Mouse (Mus musculus): ENCODE data around the gene BC028528. TPM values are rescaled to one million over a fixed set of nuclear protein-coding genes. Genes with fewer than 3 reads are reported as not detected.

Gene BC028528
- total and polyA plus RNA-seq, 3 experiments: 7.4 to 13.6 TPM; not detected in 1

GRCm38 (mm10) chr3:95934448-95934847 is 42.6 kb upstream of the BC028528 start:
- no peak for DNase-seq (ENCODE audit: low read depth, low spot score)
- Histone ChIP-seq H3K79me2 (ENCODE audit: control insufficient read depth, insufficient read depth, low read length, poor library complexity) (peaks cover 48% of the 10 kb centered on the region), H3K27ac (ENCODE audit: control insufficient read depth, low read depth, low read length) (no peak overlapping the region), H3K4me3 (ENCODE audit: control insufficient read depth in 1 of 2, insufficient read depth in 1 of 2, low read depth in 2 of 2, low read length in 2 of 2) (no peak overlapping the region), H3K9me3 (replicated peaks; ENCODE audit: insufficient read depth, low read length) (no peaks in the 10 kb centered on the region), H3K36me3 (ENCODE audit: control insufficient read depth in 1 of 2, insufficient read depth in 2 of 2, low read length in 2 of 2) (peaks cover 37 to 38% of the 10 kb centered on the region in 2 experiments), H3K27me3 (ENCODE audit: control insufficient read depth in 1 of 2, insufficient read depth in 2 of 2, low read length in 2 of 2) (no peaks in the 10 kb centered on the region), H3K9ac (ENCODE audit: control insufficient read depth, low read depth, low read length, poor library complexity, severe bottlenecking) (no peak overlapping the region), H3K4me1 (ENCODE audit: control insufficient read depth in 1 of 2, insufficient read depth in 2 of 2, low read length in 2 of 2) (peaks cover 12 to 27% of the 10 kb centered on the region in 2 experiments)
- TF ChIP-seq MAFK (IDR thresholded peaks at IDR 0.05; ENCODE audit: borderline replicate concordance, low read depth, low read length) (peak; percentile 33; the same call in 1 of the 2 replicates), ZMIZ1 (IDR thresholded peaks at IDR 0.05; ENCODE audit: low read depth, low read length) (no peak), ZNF384 (IDR thresholded peaks at IDR 0.05; ENCODE audit: low read depth, low read length) (no peak), EP300 (IDR thresholded peaks at IDR 0.05; ENCODE audit: low read depth in 1 of 2, low read length in 2 of 2) (peak; percentile 33 to 58; a peak in 1 of 4 replicates), CHD2 (IDR thresholded peaks at IDR 0.05; ENCODE audit: low read length) (no peak), POLR2AphosphoS2 (IDR thresholded peaks at IDR 0.05; ENCODE audit: low read length) (no peak; the same call in 1 of the 2 replicates), RAD21 (IDR thresholded peaks at IDR 0.05; ENCODE audit: low read depth, low read length) (no peak), USF2 (IDR thresholded peaks at IDR 0.05; ENCODE audit: borderline replicate concordance in 1 of 2, insufficient read depth in 1 of 2, low read depth in 1 of 2, low read length in 2 of 2) (no peak), ETS1 (IDR thresholded peaks at IDR 0.05; ENCODE audit: low read depth, low read length) (0 out of 2 replicates have a peak, but pooled peaks have one; percentile 27), KAT2A (conservative IDR thresholded peaks at IDR 0.05; ENCODE audit: low read depth, low read length) (no peak), MXI1 (IDR thresholded peaks at IDR 0.05; ENCODE audit: low read depth, low read length) (no peak), SIN3A (IDR thresholded peaks at IDR 0.05; ENCODE audit: low read length) (peak; percentile 73; the same call in 1 of the 2 replicates), MEF2A (IDR thresholded peaks at IDR 0.05; ENCODE audit: extremely low read depth, insufficient replicate concordance, low read depth, low read length, poor library complexity, severe bottlenecking) (no peak), CHD1 (IDR thresholded peaks at IDR 0.05; ENCODE audit: low read depth, low read length) (no peak), RCOR1 (IDR thresholded peaks at IDR 0.05; ENCODE audit: low read depth, low read length) (peak; percentile 69; the same call in 1 of the 2 replicates), ZKSCAN1 (IDR thresholded peaks at IDR 0.05; ENCODE audit: low read depth, low read length) (no peak), MAZ (IDR thresholded peaks at IDR 0.05; ENCODE audit: low read depth, low read length) (no peak), GATA1 (IDR thresholded peaks at IDR 0.05; ENCODE audit: low read depth, low read length) (peak; percentile 71)

- Histone ChIP-seq H3K9ac (ENCODE audit: control insufficient read depth, low read depth, low read length, poor library complexity, severe bottlenecking) (no peak overlapping the region), H3K9me3 (replicated peaks; ENCODE audit: insufficient read depth, low read length) (no peaks in the 10 kb centered on the region), H3K4me3 (ENCODE audit: control insufficient read depth in 1 of 2, insufficient read depth in 1 of 2, low read depth in 2 of 2, low read length in 2 of 2) (no peak overlapping the region), H3K79me2 (ENCODE audit: control insufficient read depth, insufficient read depth, low read length, poor library complexity) (peaks cover 49% of the 10 kb centered on the region), H3K27me3 (ENCODE audit: control insufficient read depth in 1 of 2, insufficient read depth in 2 of 2, low read length in 2 of 2) (no peaks in the 10 kb centered on the region), H3K36me3 (ENCODE audit: control insufficient read depth in 1 of 2, insufficient read depth in 2 of 2, low read length in 2 of 2) (peaks cover 27 to 39% of the 10 kb centered on the region in 2 experiments), H3K27ac (ENCODE audit: control insufficient read depth, low read depth, low read length) (no peak overlapping the region), H3K4me1 (ENCODE audit: control insufficient read depth in 1 of 2, insufficient read depth in 2 of 2, low read length in 2 of 2) (peaks cover 12 to 30% of the 10 kb centered on the region in 2 experiments)
- TF ChIP-seq JUND (IDR thresholded peaks at IDR 0.05; ENCODE audit: low read depth, low read length): no peak
- TF ChIP-seq BHLHE40 (IDR thresholded peaks at IDR 0.05; ENCODE audit: borderline replicate concordance, low read depth, low read length): no peak
- no peak for TF ChIP-seq SMC3 (IDR thresholded peaks at IDR 0.05; ENCODE audit: low read depth, low read length)
- no peak for TF ChIP-seq TAL1 (IDR thresholded peaks at IDR 0.05; ENCODE audit: low read length)
- TF ChIP-seq MXI1 (IDR thresholded peaks at IDR 0.05; ENCODE audit: low read depth, low read length): no peak
- DNase-seq (ENCODE audit: low read depth, low spot score): no peak
Observed at GRCm38 (mm10) chr3:95933111-95933750, 41.4 kb upstream of the BC028528 start.
